Mouse (Mus musculus) midbrain, embryonic 16.5 days (tissue): Measurements from ENCODE around the gene Ngly1. TPM values are rescaled to one million over a fixed set of nuclear protein-coding genes. Genes with fewer than 3 reads are reported as not detected.

Experiments
- ATAC-seq: fragments of 200-750 bp; cut with Nextera tagmentation; 2 replicates; pipeline ENCODE4 v1.8.0; 2017; ENCODE audit warnings: moderate TSS enrichment
- H3K27ac ChIP-seq: fragments of 300-500 bp; sonication (generic); 2 replicates; pipeline ENCODE4 v1.5.1; 2014; ENCODE audit warnings: mild to moderate bottlenecking, low read length, mixed read lengths
- H3K27me3 ChIP-seq: fragments of 300-500 bp; sonication (generic); 2 replicates; pipeline ENCODE4 v1.6.1; 2014; ENCODE audit warnings: low read depth, low read length, mixed read lengths; ENCODE audit not compliant: control insufficient read depth, insufficient read depth
- H3K36me3 ChIP-seq: fragments of 300-500 bp; sonication (generic); 2 replicates; pipeline ENCODE4 v1.6.1; 2014; ENCODE audit warnings: mild to moderate bottlenecking, low read length, moderate library complexity, mixed read lengths; ENCODE audit not compliant: control insufficient read depth, insufficient read depth
- H3K4me1 ChIP-seq: fragments of 300-500 bp; sonication (generic); 2 replicates; pipeline ENCODE4 v1.6.1; 2014; ENCODE audit warnings: mild to moderate bottlenecking, low read length, mixed read lengths; ENCODE audit not compliant: control insufficient read depth, insufficient read depth
- H3K4me2 ChIP-seq: fragments of 300-500 bp; sonication (generic); 2 replicates; pipeline ENCODE4 v1.6.1; 2014; ENCODE audit warnings: mild to moderate bottlenecking, low read length, mixed read lengths
- H3K4me3 ChIP-seq: fragments of 300-500 bp; sonication (generic); 2 replicates; pipeline ENCODE4 v1.5.1; 2014; ENCODE audit warnings: low read depth, mild to moderate bottlenecking, low read length, moderate library complexity, mixed read lengths
- H3K9ac ChIP-seq: fragments of 300-500 bp; sonication (generic); 2 replicates; pipeline ENCODE4 v1.6.1; 2014; ENCODE audit warnings: low read depth, low read length, mixed read lengths
- H3K9me3 ChIP-seq: fragments of 300-500 bp; sonication (generic); replicated peaks from 2 replicates; pipeline ENCODE4 v1.6.1; 2014; ENCODE audit warnings: mild to moderate bottlenecking, low read length, mixed read lengths; ENCODE audit not compliant: control insufficient read depth, poor library complexity, severe bottlenecking
- WGBS: fragments of 180-500 bp; shearing (Covaris S2); extraction: QIAGEN DNeasy Blood & Tissue Kit; methylation state at CpG from one replicate; pipeline ENCODE4 v1.1.7; 2014; 5-methylcytosine and 5-hydroxymethylcytosine counted together
- polyA plus RNA-seq: library from polyadenylated mRNA; unstranded; fragments of >200 nt; fragmentation: Nextera tagmentation; extraction: Ambion mirVana; gene quantifications from 2 replicates; pipeline ENCODE4 v1.2.1, GENCODE M21; 2015

The Ngly1 gene
- polyA plus RNA-seq, 1 experiment from 2014 or later: 26.1 TPM

- H3K36me3 ChIP-seq: no peaks in the 10 kb centered on the region; the same call in 1 of the 2 replicates
- H3K4me3 ChIP-seq: no peak overlapping the region
- no peak overlapping the region for H3K27ac ChIP-seq
- H3K9ac ChIP-seq: no peak overlapping the region
- no peak overlapping the region for H3K4me2 ChIP-seq
- no peaks in the 10 kb centered on the region for H3K27me3 ChIP-seq
- ATAC-seq: no peak
- no peaks in the 10 kb centered on the region for H3K9me3 ChIP-seq
- 48% methylated on average over 4 of the region's 4 CpGs for WGBS
- H3K4me1 ChIP-seq: no peaks in the 10 kb centered on the region
Observed at GRCm38 (mm10) chr14:16279196-16279595, 30.1 kb downstream of the Ngly1 start.

GRCm38 (mm10) chr14:16283966-16284365 is 34.9 kb downstream of the Ngly1 start:
- ATAC-seq: no peak
- WGBS: 85% methylated on average over 4 of the region's 4 CpGs

GRCm38 (mm10) chr14:16292371-16292770 is 43.3 kb downstream of the Ngly1 start:
- H3K4me3 ChIP-seq: no peak overlapping the region
- H3K9me3 ChIP-seq: no peaks in the 10 kb centered on the region
- no peak overlapping the region for H3K27ac ChIP-seq
- no peak for ATAC-seq
- 60% methylated on average over 1 of the region's 1 CpGs for WGBS
- no peaks in the 10 kb centered on the region for H3K4me1 ChIP-seq
- H3K36me3 ChIP-seq: peaks cover 8% of the 10 kb centered on the region
- H3K9ac ChIP-seq: no peak overlapping the region
- no peaks in the 10 kb centered on the region for H3K27me3 ChIP-seq
- no peak overlapping the region for H3K4me2 ChIP-seq

More at GRCm38 (mm10) chr14:16283966-16284365, 34.9 kb downstream of the Ngly1 start:
- Histone ChIP-seq H3K9ac (no peak overlapping the region), H3K36me3 (no peaks in the 10 kb centered on the region; the same call in 1 of the 2 replicates), H3K4me1 (no peaks in the 10 kb centered on the region), H3K9me3 (no peaks in the 10 kb centered on the region), H3K4me2 (no peak overlapping the region), H3K27me3 (no peaks in the 10 kb centered on the region), H3K4me3 (no peak overlapping the region), H3K27ac (no peak overlapping the region)

- ATAC-seq: no peak
- Histone ChIP-seq H3K4me3 (no peak overlapping the region), H3K9ac (no peak overlapping the region), H3K27ac (no peak overlapping the region), H3K27me3 (no peaks in the 10 kb centered on the region), H3K36me3 (peaks cover 8% of the 10 kb centered on the region), H3K9me3 (no peaks in the 10 kb centered on the region), H3K4me2 (no peak overlapping the region), H3K4me1 (no peaks in the 10 kb centered on the region)
Observed at GRCm38 (mm10) chr14:16293015-16293414, 43.9 kb downstream of the Ngly1 start.

- H3K36me3 ChIP-seq: peaks cover 8% of the 10 kb centered on the region
- H3K9ac ChIP-seq: no peak overlapping the region
- no peaks in the 10 kb centered on the region for H3K4me1 ChIP-seq
- no peaks in the 10 kb centered on the region for H3K27me3 ChIP-seq
- H3K4me2 ChIP-seq: no peak overlapping the region
- no peak overlapping the region for H3K4me3 ChIP-seq
- no peak overlapping the region for H3K27ac ChIP-seq
- no peaks in the 10 kb centered on the region for H3K9me3 ChIP-seq
- 90% methylated on average over 1 of the region's 1 CpGs for WGBS
- ATAC-seq: no peak
Observed at GRCm38 (mm10) chr14:16293921-16294320, 44.8 kb downstream of the Ngly1 start.

GRCm38 (mm10) chr14:16296816-16297468 is 47.9 kb downstream of the Ngly1 start:
- no peaks in the 10 kb centered on the region for H3K27me3 ChIP-seq
- H3K9me3 ChIP-seq: no peaks in the 10 kb centered on the region
- no peak overlapping the region for H3K9ac ChIP-seq
- H3K4me3 ChIP-seq: no peak overlapping the region
- H3K4me2 ChIP-seq: no peak overlapping the region
- H3K4me1 ChIP-seq: no peaks in the 10 kb centered on the region
- H3K27ac ChIP-seq: no peak overlapping the region
- no peak for ATAC-seq
- 66% methylated on average over 2 of the region's 2 CpGs for WGBS
- peaks cover 8% of the 10 kb centered on the region for H3K36me3 ChIP-seq

- no peaks in the 10 kb centered on the region for H3K9me3 ChIP-seq
- no peak overlapping the region for H3K27ac ChIP-seq
- H3K4me1 ChIP-seq: no peaks in the 10 kb centered on the region
- 94% methylated on average over 5 of the region's 5 CpGs for WGBS
- ATAC-seq: no peak
- peaks cover 4% of the 10 kb centered on the region; the same call in 1 of the 2 replicates for H3K36me3 ChIP-seq
- no peaks in the 10 kb centered on the region for H3K27me3 ChIP-seq
- H3K4me3 ChIP-seq: no peak overlapping the region
- no peak overlapping the region for H3K9ac ChIP-seq
- no peak overlapping the region for H3K4me2 ChIP-seq
Observed at GRCm38 (mm10) chr14:16301735-16302134, 52.7 kb downstream of the Ngly1 start.

- WGBS: 45% methylated on average over 1 of the region's 1 CpGs
- H3K27me3 ChIP-seq: no peaks in the 10 kb centered on the region
- H3K9me3 ChIP-seq: no peaks in the 10 kb centered on the region
- H3K36me3 ChIP-seq: peaks cover 4% of the 10 kb centered on the region; the same call in 1 of the 2 replicates
- no peak for ATAC-seq
- H3K4me1 ChIP-seq: no peaks in the 10 kb centered on the region
- no peak overlapping the region for H3K4me2 ChIP-seq
- H3K9ac ChIP-seq: no peak overlapping the region
- H3K27ac ChIP-seq: no peak overlapping the region
- H3K4me3 ChIP-seq: no peak overlapping the region
Observed at GRCm38 (mm10) chr14:16302688-16303087, 53.6 kb downstream of the Ngly1 start.

GRCm38 (mm10) chr14:16310791-16311190 is 61.7 kb downstream of the Ngly1 start:
- WGBS: 51% methylated on average over 6 of the region's 6 CpGs
- Histone ChIP-seq H3K36me3 (no peaks in the 10 kb centered on the region; the same call in 1 of the 2 replicates), H3K27ac (no peak overlapping the region), H3K4me1 (peaks cover 4% of the 10 kb centered on the region; the same call in 1 of the 2 replicates), H3K9ac (no peak overlapping the region), H3K27me3 (no peaks in the 10 kb centered on the region), H3K4me3 (no peak overlapping the region), H3K9me3 (no peaks in the 10 kb centered on the region), H3K4me2 (no peak overlapping the region)
- no peak for ATAC-seq
